Mouse (Mus musculus) brain, embryonic 18.5 days (tissue): ENCODE results near the gene Pdia5.

Experiments used
- DNase-seq: peaks from one replicate; pipeline ENCODE4 v3.0.0-alpha.2; 2012; ENCODE audit warnings: low read depth, low spot score

Gene Pdia5

GRCm38 (mm10) chr16:35357449-35357848, 133.2 kb downstream of the Pdia5 start:
- DNase-seq: no peak
